Mouse (Mus musculus): ENCODE measurements around the gene Alg6. TPM values are rescaled to one million over a fixed set of nuclear protein-coding genes. Genes with fewer than 3 reads are reported as not detected.

The Alg6 gene
- polyA plus RNA-seq, 1 experiment from 2014 or later, result 20.0 TPM

DNA sequence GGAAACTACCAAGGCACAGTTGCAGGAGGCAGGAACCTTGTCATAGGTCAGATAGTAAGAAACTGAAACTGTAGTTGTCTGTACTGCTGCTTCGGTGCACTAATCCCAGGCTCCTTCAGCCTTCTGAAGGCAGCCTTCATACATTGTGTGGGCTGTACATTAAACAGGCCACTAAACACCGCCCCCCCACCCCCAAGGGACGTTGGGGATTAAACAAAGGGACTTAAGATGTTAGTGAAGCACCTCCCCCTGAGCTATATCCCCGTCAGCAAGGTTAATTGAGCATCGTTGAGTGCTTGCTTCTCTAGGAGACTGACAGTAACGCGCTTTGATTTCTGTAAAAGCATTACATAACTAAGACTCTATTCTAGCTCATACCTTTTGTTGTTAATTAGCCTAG lies 24.4 kb downstream of the Alg6 start:
- Histone ChIP-seq H3K9ac (no peak overlapping the region), H3K4me2 (no peak overlapping the region), H3K36me3 (no peaks in the 10 kb centered on the region), H3K4me3 (no peak overlapping the region), H3K27ac (no peak overlapping the region), H3K27me3 (no peaks in the 10 kb centered on the region), H3K9me3 (no peaks in the 10 kb centered on the region), H3K4me1 (no peaks in the 10 kb centered on the region)
- 30% methylated on average over 7 of the region's 7 CpGs for WGBS
- no peak for ATAC-seq (ENCODE audit: insufficient number of reproducible peaks, insufficient read depth, low FRiP score, low TSS enrichment, low read depth)

DNA sequence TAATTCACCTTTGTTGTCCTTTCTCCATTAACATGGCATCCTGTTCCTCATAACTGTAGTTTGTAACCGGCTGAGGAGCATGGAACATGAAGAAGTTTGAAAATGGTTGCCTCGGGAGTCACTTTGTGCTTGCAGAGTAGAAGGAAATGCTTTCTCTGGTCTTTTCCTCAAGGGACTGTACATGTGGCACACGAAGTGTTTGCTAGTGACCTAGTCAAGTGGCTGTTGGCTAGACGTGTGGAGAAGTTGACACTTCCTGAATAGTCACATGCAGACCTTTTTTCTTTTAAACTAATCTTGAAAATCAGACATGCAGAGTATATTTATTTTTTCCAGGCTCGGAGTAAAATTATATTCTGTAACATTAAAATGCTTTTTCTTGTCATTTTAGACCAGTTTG lies 37.0 kb downstream of the Alg6 start:
- no peaks in the 10 kb centered on the region for H3K4me1 ChIP-seq
- 86% methylated on average over 5 of the region's 5 CpGs for WGBS

GRCm38 (mm10) chr4:99766303-99766702 lies 50.8 kb downstream of the Alg6 start:
- WGBS, result 61% methylated on average over 5 of the region's 5 CpGs
- H3K4me3 ChIP-seq, result no peak overlapping the region
- H3K9me3 ChIP-seq, result no peaks in the 10 kb centered on the region
- no peaks in the 10 kb centered on the region for H3K4me1 ChIP-seq
- no peak for ATAC-seq (ENCODE audit: insufficient number of reproducible peaks, insufficient read depth, low FRiP score, low TSS enrichment, low read depth)
- no peaks in the 10 kb centered on the region for H3K27me3 ChIP-seq
- no peaks in the 10 kb centered on the region for H3K36me3 ChIP-seq
- no peak overlapping the region for H3K9ac ChIP-seq
- no peak overlapping the region for H3K27ac ChIP-seq
- no peak overlapping the region for H3K4me2 ChIP-seq

More for the DNA sequence above, 37.0 kb downstream of the Alg6 start:
- peaks cover 20% of the 10 kb centered on the region for H3K36me3 ChIP-seq
- H3K9ac ChIP-seq, result no peak overlapping the region
- H3K27ac ChIP-seq, result no peak overlapping the region
- H3K4me2 ChIP-seq, result no peak overlapping the region
- no peaks in the 10 kb centered on the region for H3K9me3 ChIP-seq
- H3K27me3 ChIP-seq, result no peaks in the 10 kb centered on the region
- H3K4me3 ChIP-seq, result no peak overlapping the region
- ATAC-seq (ENCODE audit: insufficient number of reproducible peaks, insufficient read depth, low FRiP score, low TSS enrichment, low read depth), result no peak

DNA sequence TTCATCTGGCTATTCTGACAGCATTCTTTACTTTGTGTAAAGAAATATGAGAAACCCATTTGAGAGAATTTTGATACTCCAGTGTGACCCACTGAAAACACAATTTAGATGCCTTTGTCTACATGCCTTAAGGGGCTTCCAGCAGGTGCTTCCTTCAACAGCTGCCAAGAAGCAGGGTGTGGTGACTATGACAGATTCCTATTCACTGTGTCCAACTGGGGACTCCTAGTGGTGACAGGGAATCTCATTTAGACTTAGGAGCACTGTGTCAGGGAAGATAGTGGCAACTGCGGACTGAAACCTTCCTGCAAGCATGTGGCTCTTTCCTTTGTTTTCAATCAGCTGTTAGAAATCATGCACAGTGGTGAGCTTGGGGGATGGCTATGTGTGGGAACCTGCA lies 51.3 kb downstream of the Alg6 start:
- H3K4me3 ChIP-seq, result no peak overlapping the region
- ATAC-seq (ENCODE audit: insufficient number of reproducible peaks, insufficient read depth, low FRiP score, low TSS enrichment, low read depth), result no peak
- H3K27ac ChIP-seq, result no peak overlapping the region

DNA sequence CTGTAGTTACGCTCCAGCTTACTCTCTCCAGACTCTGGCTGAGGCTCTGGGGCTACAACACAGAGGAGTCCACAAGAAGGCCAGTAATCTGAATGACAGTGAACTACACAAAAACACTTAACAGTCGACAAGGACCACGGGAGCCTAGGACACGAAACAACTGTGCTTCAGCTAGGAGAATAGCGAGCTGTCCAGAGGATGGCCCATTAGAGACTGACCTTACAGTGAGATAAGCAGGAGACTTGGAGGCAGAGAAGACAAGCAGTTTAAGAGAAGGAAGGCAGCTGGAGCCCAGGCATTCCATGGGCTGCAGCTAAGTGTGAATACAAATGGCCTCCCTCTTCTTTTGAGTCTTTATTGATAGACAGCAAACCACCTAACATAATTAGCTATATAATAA lies 55.1 kb downstream of the Alg6 start:
- no peak for ATAC-seq (ENCODE audit: insufficient number of reproducible peaks, insufficient read depth, low FRiP score, low TSS enrichment, low read depth)
- H3K27ac ChIP-seq, result no peak overlapping the region
- no peak overlapping the region for H3K4me2 ChIP-seq
- no peaks in the 10 kb centered on the region for H3K36me3 ChIP-seq
- H3K27me3 ChIP-seq, result no peaks in the 10 kb centered on the region
- WGBS, result 88% methylated on average over 5 of the region's 5 CpGs
- H3K4me3 ChIP-seq, result no peak overlapping the region
- no peaks in the 10 kb centered on the region for H3K9me3 ChIP-seq
- H3K4me1 ChIP-seq, result no peaks in the 10 kb centered on the region
- H3K9ac ChIP-seq, result no peak overlapping the region

More for the DNA sequence above, 51.3 kb downstream of the Alg6 start:
- Histone ChIP-seq H3K4me1 (no peaks in the 10 kb centered on the region), H3K9ac (no peak overlapping the region), H3K4me2 (no peak overlapping the region), H3K27me3 (no peaks in the 10 kb centered on the region), H3K36me3 (no peaks in the 10 kb centered on the region), H3K9me3 (no peaks in the 10 kb centered on the region)
- WGBS, result 36% methylated on average over 1 of the region's 1 CpGs

DNA sequence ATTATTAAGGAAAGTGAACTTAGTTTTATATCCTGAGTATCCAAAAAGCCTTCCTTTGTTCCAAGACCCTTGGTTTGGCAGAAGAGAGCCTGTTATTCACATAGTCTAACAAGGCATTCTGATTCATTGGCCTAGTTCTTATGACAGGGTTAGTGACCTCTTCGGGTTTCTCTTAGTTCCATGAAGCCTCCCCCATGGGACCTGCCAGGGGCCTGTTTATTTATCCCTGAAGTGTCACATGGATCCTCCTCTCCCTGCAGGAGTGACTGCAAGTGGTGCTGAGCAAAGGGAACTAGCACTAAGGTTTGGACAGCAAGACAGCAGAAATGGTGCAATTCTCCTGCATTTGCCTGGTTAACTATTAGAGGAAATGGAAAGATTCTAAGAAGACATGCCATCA lies 57.6 kb downstream of the Alg6 start:
- no peak for ATAC-seq (ENCODE audit: insufficient number of reproducible peaks, insufficient read depth, low FRiP score, low TSS enrichment, low read depth)
- WGBS, result 52% methylated on average over 1 of the region's 1 CpGs
- no peak overlapping the region for H3K27ac ChIP-seq

GRCm38 (mm10) chr4:99792365-99792764 lies 76.9 kb downstream of the Alg6 start:
- Histone ChIP-seq H3K27ac (no peak overlapping the region), H3K4me2 (no peak overlapping the region), H3K27me3 (no peaks in the 10 kb centered on the region), H3K36me3 (peaks cover 7% of the 10 kb centered on the region; the same call in 1 of the 2 replicates), H3K4me1 (no peaks in the 10 kb centered on the region), H3K4me3 (no peak overlapping the region), H3K9me3 (no peaks in the 10 kb centered on the region), H3K9ac (no peak overlapping the region)
- WGBS, result 90% methylated on average over 6 of the region's 6 CpGs
- ATAC-seq (ENCODE audit: insufficient number of reproducible peaks, insufficient read depth, low FRiP score, low TSS enrichment, low read depth), result no peak

More for the DNA sequence above, 57.6 kb downstream of the Alg6 start:
- Histone ChIP-seq H3K9me3 (no peaks in the 10 kb centered on the region), H3K27me3 (no peaks in the 10 kb centered on the region), H3K4me2 (no peak overlapping the region), H3K9ac (no peak overlapping the region), H3K4me1 (no peaks in the 10 kb centered on the region), H3K36me3 (no peaks in the 10 kb centered on the region), H3K4me3 (no peak overlapping the region)

Other genes starting within 250 kb of the Alg6 start
- gene Foxd3, start 59.4 kb upstream of the Alg6 start, polyA plus RNA-seq (2015; fragmentation: Nextera tagmentation; extraction: Ambion mirVana), result 0.90 and 1.0 TPM in 2 replicates
- 27.1 and 32.4 TPM in 2 replicates for gene Efcab7, start 113.5 kb downstream of the Alg6 start, polyA plus RNA-seq (2015; fragmentation: Nextera tagmentation; extraction: Ambion mirVana)
- gene Pgm1, start 213.8 kb downstream of the Alg6 start, polyA plus RNA-seq (2015; fragmentation: Nextera tagmentation; extraction: Ambion mirVana), result 40.8 and 46.1 TPM in 2 replicates
- 36.1 and 42.5 TPM in 2 replicates for gene Itgb3bp, start 214.1 kb downstream of the Alg6 start, polyA plus RNA-seq (2015; fragmentation: Nextera tagmentation; extraction: Ambion mirVana)